Mouse (Mus musculus) thymus, adult 2 months (tissue): ENCODE measurements around the gene Flt3l. TPM values are rescaled to one million over a fixed set of nuclear protein-coding genes. Genes with fewer than 3 reads are reported as not detected.

Experiments
- DNase-seq: peaks from one replicate; pipeline ENCODE4 v3.0.0; 2021
- H3K27ac ChIP-seq: fragments of 200-500 bp; 2 replicates; pipeline ENCODE4 v1.5.1; 2012; ENCODE audit warnings: low read length, control low read depth; ENCODE audit not compliant: control insufficient read depth, insufficient read depth
- H3K27me3 ChIP-seq: fragments of 200-500 bp; 2 replicates; pipeline ENCODE4 v1.6.1; 2012; ENCODE audit warnings: mild to moderate bottlenecking, low read length, moderate library complexity, mixed read lengths; ENCODE audit not compliant: control insufficient read depth, insufficient read depth
- H3K36me3 ChIP-seq: fragments of 200-500 bp; 2 replicates; pipeline ENCODE4 v1.6.1; 2012; ENCODE audit warnings: mild to moderate bottlenecking, low read length, moderate library complexity; ENCODE audit not compliant: control insufficient read depth, insufficient read depth
- H3K4me1 ChIP-seq: fragments of 200-500 bp; replicated peaks from 2 replicates; pipeline ENCODE4 v1.6.1; 2012; ENCODE audit warnings: low read length; ENCODE audit not compliant: control insufficient read depth, insufficient read depth
- H3K4me3 ChIP-seq: fragments of 200-500 bp; 2 replicates; pipeline ENCODE4 v1.5.1; 2012; ENCODE audit warnings: mild to moderate bottlenecking, low read length, control low read depth, moderate library complexity; ENCODE audit not compliant: control insufficient read depth, insufficient read depth
- CTCF ChIP-seq: fragments of 200-500 bp; IDR thresholded peaks from 2 replicates; pipeline ENCODE4 v1.5.1; 2012; ENCODE audit warnings: mild to moderate bottlenecking, control low read depth, low read length, moderate library complexity, borderline replicate concordance; ENCODE audit not compliant: control insufficient read depth, poor library complexity, insufficient read depth; ENCODE audit errors: extremely low read depth
- POLR2A ChIP-seq: fragments of 200-500 bp; IDR thresholded peaks from 2 replicates; pipeline ENCODE4 v1.6.1; 2012; ENCODE audit warnings: mild to moderate bottlenecking, low read length, control low read depth, moderate library complexity; ENCODE audit not compliant: control insufficient read depth, poor library complexity, insufficient read depth; ENCODE audit errors: extremely low read depth
- WGBS: fragments of 180-500 bp; shearing (Covaris S2); methylation state at CpG from one replicate; pipeline ENCODE4 v1.1.7; 2018; 5-methylcytosine and 5-hydroxymethylcytosine counted together
- polyA plus RNA-seq: library from polyadenylated mRNA; depleted of rRNA; stranded (reverse); fragments of >200 nt; gene quantifications from 2 replicates; pipeline ENCODE4 v1.2.3, GENCODE M21; 2012

Flt3l gene
- polyA plus RNA-seq, 1 experiment, result 207 TPM

- no peak for TF ChIP-seq POLR2A
- TF ChIP-seq CTCF, result no peak
- 92% methylated on average over 8 of the region's 8 CpGs for WGBS
- no peak for DNase-seq
- H3K4me3 ChIP-seq, result no peak overlapping the region
- H3K27ac ChIP-seq, result no peak overlapping the region
- no peaks in the 10 kb centered on the region for H3K36me3 ChIP-seq
- no peaks in the 10 kb centered on the region for H3K27me3 ChIP-seq
- peaks cover 58% of the 10 kb centered on the region for H3K4me1 ChIP-seq
Measured at GRCm38 (mm10) chr7:45139904-45140723, 3.9 kb upstream of the Flt3l start.

GRCm38 (mm10) chr7:45138403-45138802 is 2.2 kb upstream of the Flt3l start:
- Histone ChIP-seq H3K4me3 (no peak overlapping the region), H3K27me3 (no peaks in the 10 kb centered on the region), H3K36me3 (no peaks in the 10 kb centered on the region), H3K4me1 (peaks cover 69% of the 10 kb centered on the region), H3K27ac (no peak overlapping the region)
- TF ChIP-seq POLR2A (no peak), CTCF (no peak)
- DNase-seq, result no peak
- WGBS, result 100% methylated on average over 1 of the region's 1 CpGs

GRCm38 (mm10) chr7:45137171-45138006 is 1.2 kb upstream of the Flt3l start:
- no peak for TF ChIP-seq POLR2A
- no peak for TF ChIP-seq CTCF
- Histone ChIP-seq H3K4me1 (peaks cover 62% of the 10 kb centered on the region), H3K36me3 (no peaks in the 10 kb centered on the region), H3K27ac (peak overlapping the region; percentile 11; the same call in 1 of the 2 replicates), H3K27me3 (no peaks in the 10 kb centered on the region), H3K4me3 (no peak overlapping the region)
- peak; percentile 46 for DNase-seq
- 14% methylated on average over 12 of the region's 12 CpGs for WGBS

- DNase-seq, result no peak
- Histone ChIP-seq H3K27ac (peak overlapping the region; percentile 64), H3K27me3 (no peaks in the 10 kb centered on the region), H3K4me3 (peak overlapping the region; percentile 41), H3K36me3 (no peaks in the 10 kb centered on the region), H3K4me1 (peaks cover 51% of the 10 kb centered on the region)
- TF ChIP-seq POLR2A (no peak), CTCF (no peak)
- 31% methylated on average over 3 of the region's 3 CpGs for WGBS
Measured at GRCm38 (mm10) chr7:45135370-45135769, 862 bp downstream of the Flt3l start.

- DNase-seq, result no peak
Measured at GRCm38 (mm10) chr7:45134544-45135026, 1.6 kb downstream of the Flt3l start.

GRCm38 (mm10) chr7:45133446-45134159 is 2.6 kb downstream of the Flt3l start:
- 92% methylated on average over 8 of the region's 8 CpGs for WGBS
- Histone ChIP-seq H3K4me3 (no peak overlapping the region), H3K27ac (no peak overlapping the region), H3K27me3 (no peaks in the 10 kb centered on the region), H3K36me3 (no peaks in the 10 kb centered on the region), H3K4me1 (peaks cover 48% of the 10 kb centered on the region)
- TF ChIP-seq POLR2A (no peak), CTCF (no peak)
- DNase-seq, result no peak

More at GRCm38 (mm10) chr7:45134544-45135026, 1.6 kb downstream of the Flt3l start:
- TF ChIP-seq CTCF, result no peak
- 33% methylated on average over 12 of the region's 12 CpGs for WGBS
- Histone ChIP-seq H3K27me3 (no peaks in the 10 kb centered on the region), H3K4me1 (peaks cover 45% of the 10 kb centered on the region), H3K36me3 (no peaks in the 10 kb centered on the region), H3K27ac (no peak overlapping the region), H3K4me3 (no peak overlapping the region)
